Mouse (Mus musculus) MN1 (cell line): Measurements from ENCODE around the gene C3ar1.

Experiments used
- DNase-seq: peaks from one replicate; pipeline ENCODE4 v3.0.0-alpha.2; 2016; ENCODE audit warnings: low spot score

C3ar1 gene

GRCm38 (mm10) chr6:122825923-122826742 is 29.8 kb downstream of the C3ar1 start:
- DNase-seq = peak; percentile 84

GRCm38 (mm10) chr6:122825166-122825565 is 30.8 kb downstream of the C3ar1 start:
- DNase-seq = no peak

GRCm38 (mm10) chr6:122824086-122824485 is 31.9 kb downstream of the C3ar1 start:
- no peak for DNase-seq

- DNase-seq = no peak
Measured at GRCm38 (mm10) chr6:122821822-122822221, 34.1 kb downstream of the C3ar1 start.

- DNase-seq = no peak
Measured at GRCm38 (mm10) chr6:122820799-122821650, 34.9 kb downstream of the C3ar1 start.

- peak; percentile 26 for DNase-seq
Measured at GRCm38 (mm10) chr6:122820071-122820798, 35.7 kb downstream of the C3ar1 start.

- peak; percentile 68 for DNase-seq
Measured at GRCm38 (mm10) chr6:122819306-122820070, 36.5 kb downstream of the C3ar1 start, which contains the start of gene Foxj2. Gene Foxj2, plus strand, starts transcription at chr6:122819914.

- DNase-seq = no peak
Measured at GRCm38 (mm10) chr6:122813640-122814039, 42.3 kb downstream of the C3ar1 start.

GRCm38 (mm10) chr6:122812716-122813115 is 43.2 kb downstream of the C3ar1 start:
- DNase-seq = no peak

GRCm38 (mm10) chr6:122811771-122812600 is 44.0 kb downstream of the C3ar1 start:
- DNase-seq = peak; percentile 79

- DNase-seq = peak; percentile 87
Measured at GRCm38 (mm10) chr6:122811280-122811652, 44.7 kb downstream of the C3ar1 start.

- peak; percentile 98 for DNase-seq
Measured at GRCm38 (mm10) chr6:122810615-122811279, 45.2 kb downstream of the C3ar1 start.

- no peak for DNase-seq
Measured at GRCm38 (mm10) chr6:122810022-122810614, 45.8 kb downstream of the C3ar1 start.

GRCm38 (mm10) chr6:122804418-122804817 is 51.5 kb downstream of the C3ar1 start:
- DNase-seq = peak; percentile 85

GRCm38 (mm10) chr6:122801801-122802514 is 54.0 kb downstream of the C3ar1 start:
- DNase-seq = peak; percentile 46

GRCm38 (mm10) chr6:122801301-122801800 is 54.6 kb downstream of the C3ar1 start, which contains the start of gene Slc2a3:
Gene Slc2a3, minus strand, starts transcription at chr6:122801640.
- peak; percentile 78 for DNase-seq

- DNase-seq = no peak
Measured at GRCm38 (mm10) chr6:122800640-122801300, 55.2 kb downstream of the C3ar1 start.
